Mouse (Mus musculus) lung, adult 2 months (tissue): ENCODE data around the gene Ubap1l. TPM values are rescaled to one million over a fixed set of nuclear protein-coding genes. Genes with fewer than 3 reads are reported as not detected.

Experiments used
- DNase-seq: peaks from one replicate; pipeline ENCODE4 v3.0.0; 2022
- H3K4me1 ChIP-seq: fragments of 200-500 bp; 2 replicates; pipeline ENCODE4 v1.6.1; 2011; ENCODE audit warnings: low read length; ENCODE audit not compliant: control insufficient read depth, insufficient read depth
- H3K4me3 ChIP-seq: fragments of 200-500 bp; replicated peaks from 2 replicates; pipeline ENCODE3; 2011; ENCODE audit warnings: low read depth, mild to moderate bottlenecking, control low read depth, low read length; ENCODE audit errors: extremely low read depth
- CTCF ChIP-seq: fragments of 200-500 bp; IDR thresholded peaks from 2 replicates; pipeline ENCODE4 v1.5.1; 2011; ENCODE audit warnings: mild to moderate bottlenecking, low read length, control low read depth; ENCODE audit not compliant: insufficient read depth
- POLR2A ChIP-seq: fragments of 200-500 bp; IDR thresholded peaks from 2 replicates; pipeline ENCODE4 v1.6.1; 2011; ENCODE audit warnings: low read depth, mild to moderate bottlenecking, control low read depth, low read length, borderline replicate concordance; ENCODE audit errors: extremely low read depth
- WGBS: fragments of 180-500 bp; shearing (Covaris S2); methylation state at CpG from one replicate; pipeline ENCODE4 v1.1.7; 2018; 5-methylcytosine and 5-hydroxymethylcytosine counted together
- polyA plus RNA-seq: library from polyadenylated mRNA; depleted of rRNA; stranded (reverse); fragments of >200 nt; gene quantifications from 2 replicates; pipeline ENCODE4 v1.2.3, GENCODE M21; 2012

Gene Ubap1l
- polyA plus RNA-seq, 1 experiment: 0.37 TPM

GRCm38 (mm10) chr9:65390752-65391612, 30.1 kb downstream of the Ubap1l start:
- Histone ChIP-seq H3K4me3 (peak overlapping the region; percentile 11), H3K4me1 (no peaks in the 10 kb centered on the region)
- WGBS: 14% methylated on average over 96 of the region's 96 CpGs
- no peak for TF ChIP-seq POLR2A
- no peak for TF ChIP-seq CTCF
- DNase-seq: no peak

DNA sequence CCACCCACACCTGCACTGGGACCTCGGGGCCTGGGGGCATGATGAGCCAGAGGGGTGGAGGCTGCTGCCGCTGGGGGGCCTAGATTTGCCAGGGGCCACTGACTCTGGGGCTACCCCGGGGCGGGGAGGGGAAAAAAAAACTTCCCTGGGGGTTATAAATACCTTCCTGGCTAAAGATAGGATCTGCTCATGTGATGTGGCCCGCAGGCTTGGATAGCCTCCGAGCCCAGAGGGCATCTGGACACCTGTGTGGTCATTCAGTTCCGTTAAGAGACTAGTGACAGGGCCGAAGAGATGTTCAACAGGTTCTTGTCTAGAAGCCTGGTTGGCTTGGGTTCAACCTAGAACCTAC, 30.7 kb downstream of the Ubap1l start, which contains the start of gene Kbtbd13:
Gene Kbtbd13, minus strand, starts transcription at position 40 of the 352 bp plus-strand sequence.
- TF ChIP-seq CTCF (no peak), POLR2A (no peak)
- WGBS: 40% methylated on average over 8 of the region's 8 CpGs

GRCm38 (mm10) chr9:65392638-65393364, 32.0 kb downstream of the Ubap1l start:
- 17% methylated on average over 6 of the region's 6 CpGs for WGBS
- Histone ChIP-seq H3K4me3 (no peak overlapping the region), H3K4me1 (no peaks in the 10 kb centered on the region)
- TF ChIP-seq POLR2A (no peak), CTCF (peak; percentile 85)
- DNase-seq: peak; percentile 73

More for the DNA sequence above, 30.7 kb downstream of the Ubap1l start, which contains the start of gene Kbtbd13:
- Histone ChIP-seq H3K4me1 (no peaks in the 10 kb centered on the region), H3K4me3 (peak within 1 kb of the TSS; percentile 11)
- DNase-seq: no peak

GRCm38 (mm10) chr9:65393606-65394005, 32.8 kb downstream of the Ubap1l start:
- WGBS: 43% methylated on average over 2 of the region's 2 CpGs
- TF ChIP-seq POLR2A (no peak), CTCF (no peak)
- no peak for DNase-seq
- H3K4me3 ChIP-seq: no peak overlapping the region
- no peaks in the 10 kb centered on the region for H3K4me1 ChIP-seq

- no peak overlapping the region for H3K4me3 ChIP-seq
- 46% methylated on average over 2 of the region's 2 CpGs for WGBS
- H3K4me1 ChIP-seq: no peaks in the 10 kb centered on the region
- no peak for DNase-seq
- TF ChIP-seq CTCF: no peak
- TF ChIP-seq POLR2A: no peak
Observed at GRCm38 (mm10) chr9:65394360-65394759, 33.5 kb downstream of the Ubap1l start.

GRCm38 (mm10) chr9:65398279-65398678, 37.4 kb downstream of the Ubap1l start, which contains the start of gene Rasl12:
Gene Rasl12, plus strand, starts transcription at chr9:65398506.
- no peaks in the 10 kb centered on the region for H3K4me1 ChIP-seq
- DNase-seq: peak; percentile 68
- TF ChIP-seq POLR2A (peak; percentile 87), CTCF (no peak)
- H3K4me3 ChIP-seq: peak within 1 kb of the TSS; percentile 48
- 2% methylated on average over 24 of the region's 24 CpGs for WGBS

- DNase-seq: peak; percentile 40
- 63% methylated on average over 6 of the region's 6 CpGs for WGBS
- TF ChIP-seq CTCF: no peak
- no peak for TF ChIP-seq POLR2A
- H3K4me3 ChIP-seq: peak overlapping the region; percentile 30
- 0 out of 2 replicates have a peak, but pooled peaks cover 5% of the 10 kb centered on the region for H3K4me1 ChIP-seq
Observed at GRCm38 (mm10) chr9:65399934-65400333, 39.1 kb downstream of the Ubap1l start.

DNA sequence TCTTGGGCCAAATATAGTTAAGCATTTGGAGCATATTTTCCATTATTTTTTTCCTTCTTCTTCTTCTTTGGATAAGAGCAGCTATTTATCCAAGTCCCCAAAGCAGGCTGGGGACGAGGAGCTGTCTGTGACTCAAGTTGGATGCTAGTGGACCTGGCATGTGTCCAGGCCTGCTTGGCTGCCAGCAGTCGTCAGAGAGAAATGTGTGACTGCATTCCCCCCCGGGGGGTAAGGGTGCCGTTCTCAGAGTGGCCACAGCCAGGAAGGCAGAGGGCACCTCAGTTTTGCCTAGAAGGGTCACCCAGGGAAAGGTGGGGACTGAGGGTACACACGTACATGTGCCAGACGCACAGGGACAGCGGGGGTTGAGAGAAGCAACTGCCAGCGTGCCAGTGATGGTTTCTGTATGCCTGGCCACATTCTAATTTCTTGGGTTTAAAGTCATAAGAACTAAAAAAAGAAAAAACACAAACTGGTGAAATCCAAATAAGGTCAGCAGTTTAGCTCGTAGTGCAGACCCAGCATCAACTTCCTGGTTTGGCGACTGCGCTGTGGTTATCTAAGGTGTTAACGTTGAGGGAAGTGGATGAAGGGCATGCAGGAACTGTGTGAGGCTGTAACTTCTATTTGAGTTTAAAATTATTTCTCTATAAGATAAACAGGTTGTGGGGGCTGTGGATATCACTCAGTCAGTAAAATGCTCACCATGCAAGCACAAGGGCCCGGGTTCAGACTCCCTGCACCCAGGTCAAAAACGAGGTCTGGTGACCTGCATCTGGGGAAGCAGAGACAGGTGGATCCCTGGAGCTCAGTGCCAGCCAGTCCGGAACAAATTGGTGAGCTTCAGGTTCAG, 43.7 kb downstream of the Ubap1l start:
- WGBS: 33% methylated on average over 15 of the region's 15 CpGs
- no peak for TF ChIP-seq CTCF
- Histone ChIP-seq H3K4me1 (peaks cover 12% of the 10 kb centered on the region), H3K4me3 (no peak overlapping the region)
- DNase-seq: peak; percentile 76

GRCm38 (mm10) chr9:65405184-65405449, 44.3 kb downstream of the Ubap1l start:
- DNase-seq: no peak

More at GRCm38 (mm10) chr9:65405184-65405449, 44.3 kb downstream of the Ubap1l start:
- Histone ChIP-seq H3K4me1 (peaks cover 17% of the 10 kb centered on the region), H3K4me3 (no peak overlapping the region)
- TF ChIP-seq CTCF (no peak), POLR2A (no peak)
- 49% methylated on average over 2 of the region's 2 CpGs for WGBS
